Mouse (Mus musculus) regulatory T cell (primary cell): Measurements from ENCODE around the gene Pdcd11.

ENCODE experiments used
- in situ Hi-C: fragments of 300-600 bp; cut with MboI, MseI; formaldehyde crosslinking; loops from one replicate; pipeline ENCODE4 v1.15.1; 2025; ENCODE audit warnings: high pct_unique_total_duplicates

The Pdcd11 gene

DNA sequence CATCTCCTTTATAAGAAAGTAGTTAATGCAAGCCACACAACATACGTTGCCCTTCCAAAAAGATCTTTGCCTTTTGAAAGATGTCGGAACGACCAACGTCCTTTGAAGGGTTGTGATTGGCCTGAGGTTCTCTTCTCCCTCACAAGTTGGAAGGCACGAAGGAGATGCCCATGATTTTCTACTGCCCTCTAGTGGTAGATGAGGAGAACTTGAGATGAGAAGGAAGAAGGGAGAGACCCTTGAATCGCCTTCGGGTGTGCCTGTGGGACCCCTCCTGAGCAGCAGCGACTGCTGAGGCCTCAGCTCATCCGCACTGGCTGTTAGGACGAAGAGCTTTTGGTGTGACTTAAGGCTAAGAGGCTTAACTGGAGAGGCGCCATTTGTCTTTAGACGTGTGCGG lies 77.7 kb downstream of the Pdcd11 start:
- in situ Hi-C loops, result loop anchor here (5.0 kb wide), 1 partner anchor 46 kb away; no protein-coding TSS in a partner anchor

DNA sequence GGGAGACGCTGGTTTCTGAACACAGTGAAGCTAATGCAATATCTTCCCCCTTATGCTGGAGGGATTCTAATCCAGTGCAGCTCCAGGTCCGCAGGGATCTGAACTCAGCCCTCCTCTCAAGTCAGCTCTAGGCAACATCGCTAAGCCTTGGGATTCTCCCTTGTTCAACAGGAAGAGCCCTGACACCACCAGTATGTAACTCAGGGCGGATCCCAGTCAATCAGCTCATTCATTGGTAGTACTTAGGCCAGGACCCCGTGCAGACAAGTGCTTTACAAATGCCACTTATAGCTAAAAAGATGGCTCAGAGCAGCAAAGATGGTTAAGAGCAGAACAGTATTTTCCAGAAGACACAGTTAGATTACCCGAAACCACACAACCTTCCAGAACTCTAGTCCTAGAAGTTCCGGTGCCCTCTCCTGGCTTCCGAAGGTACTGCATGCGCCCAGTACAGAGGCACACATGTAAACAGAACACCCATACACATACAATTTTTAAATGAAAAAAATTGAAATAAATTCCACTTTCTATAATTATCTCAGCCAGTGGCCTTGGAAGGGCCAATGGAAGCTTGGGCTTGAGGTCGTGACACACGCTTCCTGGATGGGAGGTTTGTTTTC lies 78.3 kb downstream of the Pdcd11 start:
- in situ Hi-C loops, result loop anchor here (5.0 kb wide), 1 partner anchor 47 kb away; no protein-coding TSS in a partner anchor

DNA sequence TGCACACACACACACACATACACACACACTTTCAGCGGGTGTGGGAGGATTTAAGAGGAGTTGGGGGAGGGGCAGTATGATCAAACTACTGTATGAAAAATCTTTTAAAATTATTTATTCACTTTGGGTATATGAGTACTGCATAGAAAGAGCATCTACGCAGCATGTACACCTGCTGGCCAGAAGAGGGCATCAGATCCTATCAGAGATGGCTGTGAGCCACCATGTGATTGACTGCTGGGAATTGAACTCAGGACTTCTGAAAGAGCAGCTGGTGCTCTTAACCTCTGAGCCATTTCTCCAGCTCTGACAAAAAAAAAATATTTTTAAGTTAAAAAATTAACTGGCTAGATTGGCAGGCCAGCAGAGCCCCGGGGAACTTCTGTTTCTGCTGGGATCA lies 83.9 kb downstream of the Pdcd11 start:
- in situ Hi-C loops, result no loop called here

DNA sequence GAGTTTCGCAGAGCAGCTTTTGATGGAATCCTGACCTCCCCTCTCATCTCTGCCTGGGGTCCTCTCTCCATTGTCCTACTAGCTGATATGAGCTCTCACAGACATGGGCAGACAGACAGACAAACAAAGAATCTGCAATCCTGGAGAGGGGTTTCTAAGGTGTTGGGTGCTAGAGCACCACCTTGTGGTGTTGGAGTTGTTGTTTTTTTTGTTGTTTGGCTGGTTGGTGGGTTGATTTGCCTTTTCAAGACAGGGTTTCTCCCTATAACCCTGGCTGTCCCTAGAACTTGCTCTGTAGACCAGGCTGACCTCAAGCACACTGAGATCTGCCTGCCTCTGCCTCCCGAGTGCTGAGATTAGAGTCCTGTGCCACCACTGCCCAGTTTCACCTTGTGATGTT lies 84.9 kb downstream of the Pdcd11 start:
- in situ Hi-C loops, result no loop called here

DNA sequence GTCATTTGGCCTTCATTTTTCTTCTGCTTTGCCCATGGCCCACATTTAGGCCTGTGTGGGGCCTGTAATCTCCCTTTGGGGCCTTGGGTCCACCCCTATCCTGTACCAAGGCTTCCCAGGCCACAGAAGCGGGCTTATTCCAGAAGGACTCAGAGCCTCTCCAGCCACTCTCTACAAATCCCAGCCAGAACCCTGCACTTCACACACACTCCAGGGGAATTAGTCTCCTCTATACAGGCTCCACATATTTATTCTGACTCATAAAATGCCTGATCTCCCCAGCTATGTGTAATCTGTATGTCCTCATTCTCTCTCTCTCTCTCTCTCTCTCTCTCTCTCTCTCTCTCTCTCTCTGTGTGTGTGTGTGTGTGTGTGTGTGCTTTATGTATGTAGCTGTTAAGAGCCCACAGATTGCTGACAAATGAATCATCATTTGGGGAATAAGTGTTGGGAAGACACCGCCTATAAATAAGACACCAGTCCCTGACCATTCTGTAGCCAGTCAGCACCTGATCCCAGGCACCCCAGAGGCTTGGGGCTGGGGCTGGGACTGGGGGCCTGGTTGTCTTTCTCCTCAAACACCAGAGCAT lies 86.4 kb downstream of the Pdcd11 start:
- in situ Hi-C loops, result no loop called here

DNA sequence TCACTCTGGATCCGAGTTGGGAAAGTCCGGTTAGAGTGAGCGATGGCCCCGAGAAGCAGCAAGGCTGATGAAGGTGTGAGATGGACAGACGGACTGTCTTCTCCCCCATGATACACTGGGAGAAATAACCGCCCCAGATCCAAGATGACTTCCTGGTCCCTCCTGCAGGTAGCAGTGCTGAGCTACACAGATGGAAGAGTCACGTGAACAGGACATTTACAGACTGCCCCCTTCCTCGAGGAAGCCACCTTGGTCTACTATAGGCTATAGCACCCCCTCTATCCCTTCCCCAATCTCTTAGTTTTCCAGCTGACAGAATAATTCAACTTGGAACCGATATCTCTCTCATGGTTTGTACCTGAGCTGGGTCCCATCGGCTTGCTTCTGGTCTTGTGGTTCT lies 87.4 kb downstream of the Pdcd11 start:
- in situ Hi-C loops, result no loop called here

DNA sequence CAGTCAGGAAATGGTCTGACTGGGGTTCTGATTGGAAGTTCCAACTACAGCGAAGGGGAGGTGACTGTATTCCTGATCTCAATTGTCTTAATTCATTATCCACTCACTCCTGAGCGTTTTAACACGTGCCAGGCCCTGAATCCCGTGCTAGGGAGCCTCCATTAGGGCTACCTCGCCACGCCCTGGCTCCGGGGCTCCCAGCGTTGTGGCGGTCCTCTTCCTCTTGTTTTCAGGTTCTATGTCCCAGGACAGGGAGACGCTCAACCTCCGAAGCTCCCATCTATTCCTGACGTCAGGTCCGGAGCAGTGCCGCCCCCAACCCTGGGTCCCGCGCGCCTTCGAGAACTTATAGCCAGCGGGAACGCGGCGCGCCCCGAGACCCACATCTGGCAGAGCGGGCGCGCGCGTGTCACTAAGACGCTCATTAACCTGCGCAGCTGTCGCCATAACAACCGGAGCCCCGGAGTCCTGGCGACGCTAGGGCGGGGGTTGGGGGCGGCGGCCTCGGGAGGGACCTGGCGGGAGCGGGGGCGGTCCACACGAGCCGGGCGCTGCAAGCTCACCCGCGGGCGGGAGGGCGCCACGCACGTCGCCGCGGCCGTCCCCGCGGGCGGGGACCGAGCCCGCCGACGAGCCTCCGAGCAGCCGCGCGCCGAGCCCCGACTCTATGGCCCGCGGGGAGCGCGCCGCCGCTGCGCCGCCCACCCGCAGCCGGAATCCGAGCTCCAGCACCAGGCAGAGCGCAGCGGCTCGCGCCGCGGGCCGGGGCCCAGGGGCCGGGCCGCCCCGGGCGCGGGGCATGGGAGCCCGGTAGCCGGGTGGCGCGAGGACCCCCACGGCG lies 88.1 kb downstream of the Pdcd11 start, which contains the start of gene Neurl1a:
Gene Neurl1a (plus strand): TSS at position 390 of the 841 bp plus-strand sequence.
- in situ Hi-C loops, result no loop called here

DNA sequence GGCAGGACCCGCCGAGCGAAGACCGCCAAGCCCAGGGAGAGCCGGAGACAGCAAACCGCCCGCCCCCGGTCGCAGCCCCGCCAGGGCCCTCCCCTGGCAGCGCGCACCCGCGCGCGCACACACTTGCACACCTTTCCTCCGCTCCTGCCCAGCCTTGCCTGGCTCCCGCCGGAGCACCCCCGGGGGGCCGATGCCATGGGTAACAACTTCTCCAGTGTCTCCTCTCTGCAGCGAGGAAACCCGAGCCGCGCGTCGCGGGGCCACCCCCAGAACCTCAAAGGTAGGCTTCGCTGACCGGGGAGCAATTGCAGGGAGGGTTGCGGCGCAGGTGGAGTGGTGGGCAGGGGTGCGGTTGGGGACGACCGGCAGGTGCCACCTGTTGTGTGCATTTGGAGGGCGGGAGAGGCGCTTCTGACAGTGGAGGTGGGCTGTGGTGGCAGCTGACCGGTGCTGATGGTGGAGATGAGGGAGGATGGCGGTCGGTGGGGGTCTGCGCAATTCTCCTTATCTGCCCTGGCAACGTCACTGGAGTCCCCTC lies 88.8 kb downstream of the Pdcd11 start:
- in situ Hi-C loops, result no loop called here

DNA sequence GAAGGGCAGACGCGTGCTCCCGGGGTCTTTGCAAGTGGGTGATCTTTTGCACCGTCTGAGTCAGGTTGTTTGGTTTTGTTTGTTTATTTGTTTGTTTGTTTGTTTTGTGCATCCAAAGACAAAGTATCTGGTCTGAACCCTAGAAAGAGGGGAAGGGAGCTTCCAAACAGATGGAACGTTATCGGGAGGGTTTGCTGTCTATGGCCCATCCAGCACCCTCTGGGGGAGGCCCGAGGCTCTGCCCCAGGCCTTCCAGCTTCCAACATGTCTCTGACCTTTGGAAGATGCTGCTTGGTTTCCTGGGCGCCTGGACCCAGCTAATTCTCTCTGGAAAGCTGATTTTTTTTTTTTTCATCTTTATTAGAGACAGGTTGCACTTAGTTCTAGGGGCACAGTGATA lies 89.4 kb downstream of the Pdcd11 start:
- in situ Hi-C loops, result no loop called here
